Mouse (Mus musculus): Measurements from ENCODE around the gene Sap30bp.

Sap30bp gene

DNA sequence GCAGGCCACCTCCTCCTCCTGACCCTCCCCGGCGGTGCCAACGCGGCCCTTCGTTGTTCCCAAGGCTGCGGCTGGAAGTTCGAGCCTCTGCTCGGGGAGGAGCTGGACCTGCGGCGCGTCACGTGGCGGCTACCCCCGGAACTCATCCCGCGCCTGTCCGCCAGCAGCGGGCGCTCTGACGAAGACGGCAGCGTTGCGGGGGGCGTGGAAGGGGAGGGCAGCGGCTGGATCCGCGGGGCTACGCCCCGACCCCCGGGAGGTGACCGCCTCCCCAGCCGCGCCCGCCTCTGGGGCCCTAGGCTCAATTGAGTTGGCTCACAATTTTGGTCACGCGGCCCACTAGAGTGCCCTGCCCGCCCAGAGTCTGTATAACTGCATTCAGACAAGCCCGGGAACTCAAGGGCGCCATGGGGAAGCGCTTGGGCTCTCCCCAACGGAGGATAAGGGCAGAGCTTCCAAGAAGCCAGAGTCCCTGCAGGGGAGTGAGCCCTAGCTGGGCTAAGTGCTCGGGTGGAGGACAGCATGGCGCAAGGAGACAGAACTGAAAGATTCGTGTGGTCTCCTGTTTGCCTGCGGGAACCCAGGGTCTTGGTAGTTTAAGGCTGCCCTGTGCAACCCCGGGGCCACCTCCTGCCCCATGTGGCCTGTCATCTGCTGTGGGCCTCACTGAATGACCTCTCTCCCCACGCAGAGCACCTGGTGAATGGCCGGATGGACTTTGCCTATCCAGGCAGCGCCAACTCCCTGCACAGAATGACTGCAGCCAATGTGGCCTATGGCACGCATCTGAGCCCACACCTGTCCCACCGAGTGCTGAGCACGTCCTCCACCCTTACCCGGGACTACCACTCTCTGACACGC, 72.0 kb downstream of the Sap30bp start:
- DNase-seq = peak; percentile 65 to 70

DNA sequence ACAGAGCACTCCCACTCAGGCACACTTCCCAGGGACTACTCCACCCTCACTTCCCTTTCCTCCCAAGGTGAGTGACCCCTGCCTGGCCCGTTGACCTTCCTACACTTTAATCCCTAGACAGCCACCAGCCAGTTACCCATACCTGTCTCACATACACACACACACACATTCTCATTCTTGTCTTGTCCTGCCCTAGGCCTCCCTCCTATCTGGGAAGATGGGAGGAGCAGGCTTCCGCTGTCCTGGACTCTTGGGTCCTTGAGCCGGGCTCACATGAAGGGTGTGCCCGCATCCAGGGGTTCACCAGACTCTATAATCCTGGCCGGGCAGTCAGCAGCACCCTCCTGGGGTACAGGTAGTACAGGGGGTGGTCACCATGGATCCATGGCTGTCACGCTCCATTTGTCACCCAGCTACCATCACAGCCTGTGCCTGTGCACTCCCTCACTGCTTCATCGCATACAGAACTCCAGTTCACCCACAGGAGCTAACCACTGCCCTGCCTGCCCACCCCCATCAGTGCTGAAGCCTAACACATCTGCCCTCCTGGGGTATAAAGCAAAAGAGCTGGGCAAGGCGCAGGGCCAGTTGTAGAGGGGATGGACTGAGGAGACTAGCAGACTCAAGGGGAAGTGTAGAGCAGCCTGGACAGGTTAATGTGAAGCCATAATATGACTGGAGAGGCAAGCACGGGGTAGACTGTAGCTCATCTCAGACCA, 72.8 kb downstream of the Sap30bp start:
- no peak for DNase-seq

DNA sequence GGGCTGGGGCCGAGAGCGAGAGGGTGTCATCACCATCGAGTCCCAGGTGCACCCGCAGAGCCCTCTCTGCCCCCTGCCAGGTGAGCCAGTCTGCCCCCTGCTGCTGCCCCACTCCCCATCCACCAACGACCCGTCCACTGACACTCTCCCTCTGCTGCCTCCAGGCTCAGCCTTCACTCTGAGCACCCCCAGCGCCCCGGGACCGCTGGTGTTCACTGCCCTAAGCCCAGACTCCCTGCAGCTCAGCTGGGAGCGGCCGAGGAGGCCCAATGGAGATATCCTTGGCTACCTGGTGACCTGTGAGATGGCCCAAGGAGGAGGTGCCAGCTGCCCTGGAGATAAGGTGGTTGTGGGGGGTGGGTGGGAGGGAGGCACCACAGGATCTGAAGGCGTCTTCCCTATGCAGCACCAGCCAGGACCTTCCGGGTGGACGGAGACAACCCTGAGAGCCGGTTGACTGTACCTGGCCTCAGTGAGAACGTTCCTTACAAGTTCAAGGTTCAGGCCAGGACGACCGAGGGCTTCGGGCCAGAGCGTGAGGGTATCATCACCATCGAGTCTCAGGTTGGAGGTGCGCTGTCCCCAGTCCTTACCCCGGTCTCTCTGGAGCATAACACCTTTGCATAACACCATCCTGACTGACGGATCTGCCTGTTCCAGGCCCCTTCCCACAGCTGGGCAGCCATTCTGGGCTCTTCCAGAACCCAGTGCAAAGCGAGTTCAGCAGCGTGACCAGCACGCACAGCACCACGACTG, 74.2 kb downstream of the Sap30bp start:
- DNase-seq = no peak

DNA sequence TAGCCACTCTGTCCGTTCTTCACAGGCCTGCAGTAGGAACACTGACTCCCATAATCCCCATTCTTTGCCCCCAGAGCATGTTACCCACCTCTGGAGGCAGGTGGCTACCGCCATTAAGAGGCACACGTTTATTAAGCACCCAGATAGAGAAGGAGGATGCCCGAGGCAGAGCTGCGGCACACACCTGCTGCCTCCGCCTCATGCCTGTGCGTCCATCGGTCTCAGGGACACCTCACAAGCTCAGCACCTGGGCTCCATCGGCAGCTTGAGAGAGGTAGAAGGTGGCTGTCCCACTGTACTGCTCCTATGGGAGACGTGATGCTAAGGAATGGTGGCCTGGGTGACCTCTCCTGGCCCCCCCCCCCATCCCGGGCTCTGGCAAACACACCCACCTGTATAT, 75.3 kb downstream of the Sap30bp start:
- no peak for DNase-seq

DNA sequence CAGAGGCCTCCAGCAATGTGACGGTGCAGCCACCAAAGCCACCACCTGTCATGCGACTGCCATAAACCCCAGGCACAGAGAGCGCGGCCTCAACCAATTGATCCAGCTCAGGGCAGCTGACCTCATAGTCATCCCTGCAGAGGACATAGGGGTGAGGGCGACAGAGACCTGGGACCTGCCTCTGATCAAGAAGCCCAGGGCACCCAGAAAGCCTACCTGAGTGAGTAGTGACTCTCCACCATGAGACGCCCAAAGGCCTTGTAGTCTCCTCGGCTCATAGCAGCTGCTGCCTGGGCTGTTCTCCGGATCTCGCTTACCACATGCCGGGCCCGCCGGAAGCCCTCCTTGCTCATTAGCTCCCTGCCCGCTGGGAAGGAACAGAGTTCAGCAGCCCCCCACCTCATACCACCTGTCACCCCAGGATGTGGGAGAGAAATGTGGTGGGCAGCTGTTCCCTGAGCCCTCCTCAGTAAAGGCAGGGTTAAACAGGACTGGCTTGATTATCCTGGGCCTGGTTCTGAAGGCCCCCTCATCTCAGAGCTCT, 75.8 kb downstream of the Sap30bp start:
- DNase-seq = no peak

DNA sequence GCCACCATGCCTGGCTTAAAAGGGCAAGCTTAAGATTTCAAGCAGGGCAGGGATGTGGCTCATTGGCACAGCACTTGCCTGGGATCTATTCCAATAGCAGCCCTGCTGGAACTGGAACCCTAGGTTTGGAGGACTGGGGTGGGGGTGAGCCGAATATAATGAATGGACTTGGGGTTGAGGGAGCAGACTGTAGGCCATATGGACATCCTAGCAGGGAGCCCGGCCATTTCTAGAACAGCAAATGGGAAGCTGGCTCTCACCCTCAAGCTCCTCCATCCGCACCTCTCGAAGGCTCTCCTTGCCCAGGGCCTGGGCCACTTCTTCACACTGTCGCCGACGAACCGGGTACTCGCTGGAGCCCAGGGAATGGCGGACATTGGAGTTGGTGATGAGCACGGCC, 76.6 kb downstream of the Sap30bp start:
- DNase-seq = no peak

DNA sequence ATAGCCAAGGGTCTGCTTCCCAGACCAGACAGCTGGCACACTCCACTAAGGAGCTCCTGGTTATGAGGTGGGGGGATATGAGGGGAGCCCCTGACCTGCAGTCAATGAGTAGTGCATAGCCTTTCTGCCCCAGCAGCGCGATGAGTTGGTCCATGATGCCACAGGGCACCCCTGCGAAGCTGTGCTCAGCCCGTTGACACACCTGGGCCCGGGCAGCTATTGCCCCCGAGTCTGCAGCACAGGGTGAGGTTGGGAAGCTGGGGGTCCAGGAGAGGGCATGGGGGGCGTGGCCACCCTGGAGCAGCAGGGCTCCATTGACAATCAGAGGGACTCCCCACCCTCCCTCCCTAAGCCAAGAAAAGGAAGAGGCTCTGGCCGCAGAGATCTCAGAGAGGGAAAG, 77.1 kb downstream of the Sap30bp start:
- no peak for DNase-seq

DNA sequence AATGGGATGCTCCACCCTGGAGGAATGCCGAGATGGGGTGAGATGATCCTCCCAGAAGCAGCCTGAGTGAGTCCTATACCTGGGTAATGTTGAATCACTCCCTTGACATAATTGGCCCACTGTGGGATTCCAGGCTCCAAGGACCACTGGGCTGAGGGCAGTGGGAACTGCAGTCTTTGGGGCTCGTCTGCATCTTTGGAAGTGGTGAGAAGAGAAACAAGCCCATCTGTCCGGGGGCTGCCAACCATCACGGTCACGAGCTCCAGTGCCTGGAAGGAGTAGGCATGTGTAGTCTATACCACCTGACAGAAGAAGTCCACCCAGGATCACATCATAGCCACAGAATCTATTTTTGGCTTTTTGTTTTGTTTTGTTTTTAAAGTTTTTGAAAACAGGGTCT, 77.9 kb downstream of the Sap30bp start:
- no peak for DNase-seq

DNA sequence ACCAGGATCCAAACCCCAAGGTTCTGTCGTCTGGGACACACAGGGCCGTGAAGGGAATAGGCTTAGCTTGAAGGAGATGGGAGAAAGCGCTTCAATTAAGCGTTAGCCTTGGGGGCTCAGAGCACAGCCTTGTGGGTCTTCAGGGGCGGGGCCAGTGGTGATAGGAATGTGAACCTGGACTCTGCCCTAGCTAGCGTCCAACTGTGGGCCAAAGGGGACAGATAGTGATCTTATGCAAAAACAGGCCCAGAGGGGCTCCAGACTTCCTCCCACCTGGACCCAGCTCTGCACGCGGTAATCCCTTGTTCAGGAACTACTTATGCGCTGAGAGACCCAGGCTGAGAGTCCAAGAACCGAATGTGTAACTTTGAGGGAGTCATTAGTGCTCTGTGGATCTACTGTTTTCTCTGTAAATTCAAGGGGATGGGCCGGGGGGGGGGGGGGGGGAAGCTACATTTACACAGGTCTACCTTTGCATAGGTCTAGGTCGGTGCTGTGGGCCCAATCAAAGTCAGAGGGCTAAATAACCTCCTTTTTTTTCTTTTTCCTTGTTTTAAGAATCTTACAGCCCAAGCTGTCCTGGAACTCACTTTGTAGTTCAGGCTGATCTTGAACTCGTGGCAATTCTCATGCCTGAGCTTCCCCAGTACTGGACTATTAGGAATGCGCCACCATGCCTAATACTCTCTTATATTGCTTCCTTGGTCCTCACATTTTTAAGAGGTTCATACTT, 78.6 kb downstream of the Sap30bp start:
- no peak for DNase-seq

DNA sequence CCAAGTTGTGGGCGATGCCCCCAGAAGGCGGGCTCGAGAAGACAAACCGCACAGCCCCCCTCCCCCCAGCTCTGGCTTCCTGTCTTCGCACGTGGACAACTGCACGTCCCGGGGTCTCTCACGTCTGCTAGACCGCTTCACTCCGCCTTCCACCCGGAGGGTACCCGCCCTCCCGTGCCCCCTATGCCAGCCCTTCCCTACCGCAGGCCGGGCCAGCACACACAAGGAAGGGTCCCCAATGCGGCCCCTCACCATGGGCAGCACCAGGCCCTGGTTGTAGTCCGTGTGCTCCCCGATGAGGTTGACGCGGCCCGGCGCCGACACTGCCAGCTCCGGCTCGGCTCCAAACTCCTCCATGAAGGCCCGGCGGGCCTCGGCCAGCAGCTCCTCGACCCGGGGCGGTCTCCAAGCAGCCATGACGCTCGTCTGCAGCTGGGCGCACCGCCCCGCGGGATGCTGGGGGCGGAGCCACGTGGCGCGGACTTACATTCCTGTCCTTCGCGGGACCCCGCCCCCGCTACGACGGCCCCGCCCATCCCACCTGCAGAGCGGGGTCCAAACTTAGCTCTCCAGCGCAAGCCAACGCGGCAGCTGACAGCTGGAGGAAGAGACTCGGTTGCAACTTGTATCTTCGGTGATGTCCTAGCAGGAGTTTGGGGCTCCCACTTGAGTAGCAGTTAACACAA, 79.3 kb downstream of the Sap30bp start, which contains the start of gene Galk1:
Gene Galk1, minus strand, starts transcription at position 458 of the 686 bp plus-strand sequence.
- DNase-seq = peak; percentile 89 to 90

DNA sequence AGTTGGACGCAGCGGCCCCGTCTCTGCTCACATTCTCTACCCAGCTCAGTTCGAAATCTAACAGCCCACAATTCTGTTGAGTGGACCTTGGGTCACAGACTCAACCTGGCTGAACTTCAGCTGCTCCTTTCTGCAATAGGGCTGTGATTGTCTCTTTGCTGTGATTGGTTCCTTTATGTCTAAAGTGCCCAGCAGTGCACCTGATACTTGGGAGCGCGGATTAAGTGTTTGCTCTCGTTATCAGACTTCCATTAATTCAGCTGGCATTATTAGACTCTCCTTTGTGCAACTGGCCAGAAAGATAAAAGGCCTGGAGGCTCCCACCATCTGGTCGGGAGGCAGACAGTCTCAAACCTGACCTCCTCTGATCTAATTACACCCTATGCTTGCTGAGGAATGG, 81.7 kb downstream of the Sap30bp start:
- DNase-seq = no peak

All from B cell, adult 2 months (primary cell).